Mouse (Mus musculus) gastrocnemius, adult 8-10 months (tissue): ENCODE measurements around the gene Olfr10. TPM values are rescaled to one million over a fixed set of nuclear protein-coding genes. Genes with fewer than 3 reads are reported as not detected.
"Not testable (repeated sequence)": the region's sequence is repeated elsewhere in the genome, so short reads cannot be mapped to it uniquely, and the experiment has no call there.

Source experiments
- DNase-seq, 2 experiments: peaks; one replicate each; pipeline ENCODE4 v3.0.0; 2022; ENCODE audit warnings: low spot score in 2 of 2
- total RNA-seq, 4 experiments: library from RNA; stranded (reverse); gene quantifications; 2 replicates each; pipeline ENCODE4 v1.2.4; 2022

Olfr10 gene
- total RNA-seq: not detected

DNA sequence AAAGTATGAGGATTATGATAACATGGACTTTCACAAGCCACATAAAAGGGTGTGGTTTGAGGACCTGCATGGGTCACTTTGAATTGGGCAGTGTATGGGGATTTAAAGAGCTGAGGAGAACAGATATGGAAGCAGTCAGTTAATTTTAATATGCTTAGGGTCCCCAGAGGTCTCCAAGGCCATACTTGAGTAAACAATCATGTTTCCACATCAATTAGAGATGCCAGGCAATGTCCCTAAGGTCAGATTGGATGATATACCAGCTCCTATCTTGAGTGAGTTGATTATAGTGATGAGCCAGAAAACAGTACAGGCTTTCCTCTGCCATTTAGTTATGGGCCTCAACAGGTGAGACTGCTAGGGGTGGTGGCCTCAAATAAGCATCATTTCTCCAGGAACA is at the start of gene Olfr10:
TSS of gene Olfr10 (plus strand) at position 301 of the 400 bp plus-strand sequence.
- no peak for DNase-seq

DNA sequence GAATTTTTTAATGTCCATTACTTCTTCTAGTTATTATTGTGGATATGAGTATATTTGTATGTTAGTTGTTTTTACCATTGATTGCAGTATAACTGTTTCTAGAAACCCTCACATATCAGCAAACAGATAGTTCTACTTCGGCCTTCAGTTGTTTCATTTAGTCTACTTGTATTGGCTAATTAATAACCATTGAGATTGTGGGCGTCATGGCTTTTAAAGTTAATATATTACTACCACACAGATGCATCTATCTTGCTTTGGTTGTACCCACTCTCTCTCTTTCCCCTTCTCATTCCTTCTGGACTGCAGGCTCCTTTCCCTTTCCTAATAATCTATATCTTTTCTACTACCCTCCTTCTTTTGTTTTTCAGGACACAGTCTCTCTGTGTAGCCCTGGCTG is 45.2 kb upstream of the Olfr10 start:
- DNase-seq: no peak

DNA sequence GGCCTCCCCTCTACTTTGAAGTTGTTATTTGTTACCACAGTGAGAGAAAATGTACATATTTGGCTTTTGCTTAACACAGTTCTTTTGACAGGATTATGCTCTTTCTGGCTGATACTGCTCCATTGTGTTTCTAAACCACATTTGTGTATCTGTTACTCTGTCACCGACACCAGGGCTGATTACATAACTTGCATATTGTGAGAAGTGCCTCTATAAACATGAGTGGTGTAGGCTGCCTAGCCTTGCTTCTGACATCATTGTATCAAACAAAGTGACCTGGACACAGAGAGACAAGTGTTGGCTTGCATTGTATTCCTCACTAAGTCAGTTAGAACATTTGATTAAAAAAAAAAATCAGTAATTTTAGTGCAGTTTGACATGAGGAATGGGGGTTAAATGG is 44.7 kb upstream of the Olfr10 start:
- no peak for DNase-seq

DNA sequence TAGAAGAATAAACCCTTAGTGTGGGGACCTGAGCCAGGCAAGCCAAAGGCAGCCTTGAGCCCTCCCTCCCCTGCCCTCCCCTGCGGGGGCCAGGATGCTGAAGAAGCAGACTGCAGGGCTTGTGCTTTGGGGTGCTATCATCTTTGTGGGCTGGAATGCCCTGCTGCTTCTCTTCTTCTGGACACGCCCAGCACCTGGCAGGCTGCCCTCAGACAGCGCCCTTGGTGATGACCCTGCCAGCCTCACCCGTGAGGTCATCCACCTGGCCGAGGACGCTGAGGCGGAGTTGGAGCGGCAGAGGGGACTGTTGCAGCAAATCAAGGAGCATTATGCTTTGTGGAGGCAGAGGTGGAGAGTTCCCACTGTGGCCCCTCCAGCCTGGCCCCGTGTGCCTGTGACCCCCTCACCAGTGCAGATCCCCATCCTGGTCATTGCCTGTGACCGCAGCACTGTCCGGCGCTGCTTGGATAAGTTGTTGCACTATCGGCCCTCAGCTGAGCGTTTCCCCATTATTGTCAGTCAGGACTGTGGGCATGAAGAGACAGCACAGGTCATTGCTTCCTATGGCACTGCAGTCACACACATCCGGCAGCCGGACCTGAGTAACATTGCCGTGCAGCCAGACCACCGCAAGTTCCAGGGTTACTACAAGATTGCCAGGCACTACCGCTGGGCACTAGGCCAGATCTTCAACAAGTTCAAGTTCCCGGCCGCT is 43.8 kb upstream of the Olfr10 start:
- no peak for DNase-seq

DNA sequence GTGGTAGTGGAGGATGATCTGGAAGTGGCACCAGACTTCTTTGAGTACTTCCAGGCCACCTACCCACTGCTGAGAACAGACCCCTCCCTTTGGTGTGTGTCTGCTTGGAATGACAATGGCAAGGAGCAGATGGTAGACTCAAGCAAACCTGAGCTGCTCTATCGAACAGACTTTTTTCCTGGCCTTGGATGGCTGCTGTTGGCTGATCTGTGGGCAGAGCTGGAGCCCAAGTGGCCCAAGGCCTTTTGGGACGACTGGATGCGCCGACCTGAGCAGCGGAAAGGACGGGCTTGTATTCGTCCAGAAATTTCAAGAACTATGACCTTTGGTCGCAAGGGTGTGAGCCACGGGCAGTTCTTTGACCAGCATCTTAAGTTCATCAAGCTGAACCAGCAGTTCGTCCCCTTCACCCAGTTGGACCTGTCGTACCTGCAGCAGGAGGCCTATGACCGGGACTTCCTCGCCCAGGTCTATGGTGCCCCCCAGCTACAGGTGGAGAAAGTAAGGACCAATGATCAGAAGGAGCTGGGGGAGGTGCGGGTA is 43.2 kb upstream of the Olfr10 start:
- DNase-seq: no peak

DNA sequence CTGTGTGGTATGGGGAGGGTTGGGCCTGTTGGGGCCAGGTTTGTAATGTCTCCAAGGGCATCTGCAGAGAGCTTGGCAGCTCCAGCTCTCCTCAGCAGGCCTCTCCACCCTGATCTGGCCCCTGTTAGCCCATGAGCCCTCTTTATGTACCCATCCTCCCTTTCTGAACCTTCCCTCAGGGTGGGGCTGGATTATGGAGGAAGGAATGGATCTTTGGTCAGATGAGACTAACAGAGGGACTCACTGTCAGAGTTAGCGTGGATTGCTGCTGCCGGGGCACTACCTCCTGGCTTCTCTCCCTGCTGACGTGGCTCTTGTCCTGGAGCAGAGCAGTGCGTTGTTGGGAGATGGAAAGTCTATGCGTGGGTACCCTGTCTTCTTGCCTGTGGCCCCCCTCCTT is 42.3 kb upstream of the Olfr10 start:
- no peak for DNase-seq

DNA sequence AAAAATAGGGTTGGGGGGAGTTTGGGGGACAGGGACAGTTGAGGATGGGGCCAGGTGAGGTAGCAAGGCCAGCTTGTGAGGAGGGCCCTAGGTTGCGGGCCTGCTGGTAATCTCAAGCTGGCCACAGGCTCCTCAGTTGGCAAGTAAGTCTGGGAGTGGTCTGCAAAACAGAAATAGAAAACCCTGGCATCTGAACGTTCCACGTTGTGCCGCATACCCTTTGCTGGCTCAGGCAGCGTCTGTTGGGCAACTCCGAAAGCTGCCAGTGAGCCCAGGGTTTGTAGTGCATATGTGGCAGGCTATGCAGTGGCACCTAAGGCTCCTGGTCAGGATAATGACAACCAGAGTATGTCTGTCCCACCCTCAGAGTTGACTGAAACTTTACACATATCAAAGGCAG is 41.4 kb upstream of the Olfr10 start:
- no peak for DNase-seq

GRCm38 (mm10) chr11:49264081-49264480 is 40.5 kb upstream of the Olfr10 start:
- no peak for DNase-seq

DNA sequence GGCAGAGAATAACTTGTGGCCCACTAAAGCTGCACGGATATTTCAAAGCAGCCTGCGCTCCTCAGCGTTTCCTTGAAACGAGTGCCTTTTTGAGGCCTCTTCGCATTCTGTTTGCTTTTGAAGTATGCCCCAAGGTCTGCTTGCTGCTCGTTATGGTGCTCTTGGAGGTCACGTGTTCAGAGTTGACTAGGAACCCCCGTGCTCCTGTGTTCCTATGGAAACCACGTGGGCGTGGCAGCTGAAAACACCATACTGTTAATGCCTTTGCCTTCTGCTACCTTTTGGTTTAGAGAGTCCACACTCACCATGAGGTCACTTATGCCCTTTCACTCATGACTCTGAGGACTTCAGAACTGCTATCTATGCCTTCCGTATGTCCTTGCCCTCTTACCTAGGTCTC is 39.9 kb upstream of the Olfr10 start:
- DNase-seq: no peak

- no peak for DNase-seq
These were observed 39.4 kb upstream of the Olfr10 start for GRCm38 (mm10) chr11:49265101-49265500.

DNA sequence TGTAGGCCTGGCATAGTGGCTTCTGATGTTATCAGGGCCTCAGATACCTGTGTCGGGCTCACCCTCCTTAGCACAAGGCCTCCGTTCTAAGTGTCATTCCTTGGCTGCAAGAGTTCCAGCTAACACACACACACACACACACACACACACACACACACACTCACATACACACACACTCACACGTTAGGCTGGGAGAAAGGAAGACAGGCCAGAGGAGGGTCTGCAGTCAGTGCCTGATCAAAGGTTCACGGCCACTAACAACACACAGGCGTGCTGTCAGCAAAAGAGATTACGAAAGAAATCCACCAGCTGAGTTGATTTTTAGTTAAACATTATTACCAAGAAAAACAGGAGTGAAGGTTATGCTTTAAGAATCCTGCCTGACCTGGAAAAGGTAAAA is 37.9 kb upstream of the Olfr10 start:
- DNase-seq: no peak

DNA sequence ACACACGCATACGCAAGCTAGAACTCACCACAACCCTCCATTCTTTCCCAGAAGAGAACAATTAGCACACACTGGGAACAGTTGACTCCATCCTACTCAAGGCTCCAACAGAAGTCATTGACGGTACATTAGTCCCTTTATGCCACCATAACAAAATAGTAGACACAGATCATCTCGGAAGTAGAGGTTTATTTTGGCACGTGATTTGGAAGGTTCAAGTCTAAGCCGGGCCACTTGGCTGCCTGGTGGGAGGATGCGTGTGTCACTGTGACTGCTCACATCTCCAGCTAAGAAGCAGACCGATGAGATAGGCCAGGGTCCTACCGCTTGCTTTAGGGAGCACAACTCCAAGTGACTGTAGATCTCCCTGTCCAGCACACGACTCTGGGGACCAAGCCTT is 37.2 kb upstream of the Olfr10 start:
- DNase-seq: no peak

DNA sequence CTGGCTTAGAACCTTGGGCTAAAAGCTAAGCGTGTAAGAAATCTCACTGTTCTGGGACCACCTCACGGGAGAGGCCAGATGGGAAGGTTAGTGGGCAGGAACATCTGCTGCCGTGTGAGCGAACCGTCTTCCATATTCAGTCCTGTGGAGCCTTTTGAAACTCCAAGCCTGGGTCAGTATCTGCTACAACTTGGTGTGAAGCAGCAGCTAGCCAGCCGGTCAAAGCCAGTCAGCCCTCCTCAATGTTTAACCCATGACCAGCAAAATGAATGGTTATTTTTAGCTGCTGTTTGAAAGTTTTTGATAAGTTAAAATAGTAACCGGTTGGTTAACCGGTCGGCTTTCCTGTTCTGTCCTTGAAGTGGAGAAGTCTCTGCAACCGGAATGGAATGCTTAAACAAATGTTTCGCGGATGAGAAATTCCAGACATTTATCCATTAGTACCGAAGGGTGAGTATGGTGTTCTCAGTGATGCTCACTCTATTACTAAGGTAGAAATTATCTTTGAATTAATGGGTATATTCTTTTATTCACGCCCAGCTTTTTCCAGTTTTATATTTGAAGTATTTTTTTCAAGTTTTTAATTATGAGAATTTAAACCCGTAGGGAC is 36.5 kb upstream of the Olfr10 start:
- DNase-seq: no peak

DNA sequence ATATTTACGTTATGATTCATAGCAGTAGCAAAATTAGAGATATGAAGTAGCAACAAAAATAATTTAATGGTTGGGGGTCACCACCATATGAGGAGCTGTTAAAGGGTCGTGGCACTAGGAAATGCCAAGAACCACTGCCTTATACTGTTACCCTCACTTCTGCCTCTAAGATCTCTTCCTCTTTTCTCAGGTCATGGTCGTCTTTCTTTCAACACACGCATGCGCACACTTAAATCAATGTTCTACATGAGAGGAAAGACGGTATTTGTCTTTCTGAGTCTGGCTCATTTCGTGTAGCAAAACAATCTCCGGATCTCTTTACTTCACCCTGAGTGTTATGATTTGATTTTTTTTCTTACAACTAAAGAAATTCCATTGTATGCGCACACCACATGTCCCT is 34.8 kb upstream of the Olfr10 start:
- DNase-seq: no peak

GRCm38 (mm10) chr11:49270368-49270767 is 34.2 kb upstream of the Olfr10 start:
- DNase-seq: no peak

GRCm38 (mm10) chr11:49271334-49271733 is 33.2 kb upstream of the Olfr10 start:
- no peak for DNase-seq

DNA sequence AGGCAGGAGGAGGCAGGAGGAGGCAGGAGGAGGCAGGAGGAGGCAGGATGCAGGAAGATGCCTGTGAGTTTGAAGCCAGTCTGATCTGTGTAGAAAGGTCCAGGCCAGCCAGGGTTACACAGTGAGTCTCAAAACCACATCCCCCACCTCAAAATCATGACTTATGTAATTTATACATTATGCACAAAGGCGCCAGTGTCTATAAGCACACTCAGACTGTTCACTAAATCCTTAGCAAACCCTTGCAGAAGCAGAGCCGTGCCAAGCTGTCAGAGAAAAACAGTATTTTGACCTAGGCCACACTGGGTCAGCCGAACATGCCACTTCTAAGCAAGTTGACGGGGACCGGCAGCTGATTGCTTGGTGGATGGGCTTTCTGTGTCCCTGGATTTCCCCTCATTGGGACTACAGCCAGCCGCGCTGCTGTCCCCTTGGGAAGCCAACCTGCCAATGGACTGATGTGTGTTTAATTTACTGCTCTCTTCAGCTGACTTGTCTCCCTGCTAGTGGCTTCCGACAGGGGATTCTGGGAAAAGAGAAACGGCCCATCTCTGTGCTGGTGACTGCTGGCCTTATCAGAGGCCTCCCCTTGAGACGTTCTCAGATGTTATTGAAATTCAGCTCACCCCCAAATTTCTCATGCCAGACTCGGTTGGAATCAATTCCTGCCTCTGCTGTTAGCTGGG is 30.6 kb upstream of the Olfr10 start:
- no peak for DNase-seq

GRCm38 (mm10) chr11:49278222-49278621 is 26.3 kb upstream of the Olfr10 start, which contains the start of gene Olfr1393:
Gene Olfr1393 (plus strand): TSS chr11:49278304.
- no peak for DNase-seq

DNA sequence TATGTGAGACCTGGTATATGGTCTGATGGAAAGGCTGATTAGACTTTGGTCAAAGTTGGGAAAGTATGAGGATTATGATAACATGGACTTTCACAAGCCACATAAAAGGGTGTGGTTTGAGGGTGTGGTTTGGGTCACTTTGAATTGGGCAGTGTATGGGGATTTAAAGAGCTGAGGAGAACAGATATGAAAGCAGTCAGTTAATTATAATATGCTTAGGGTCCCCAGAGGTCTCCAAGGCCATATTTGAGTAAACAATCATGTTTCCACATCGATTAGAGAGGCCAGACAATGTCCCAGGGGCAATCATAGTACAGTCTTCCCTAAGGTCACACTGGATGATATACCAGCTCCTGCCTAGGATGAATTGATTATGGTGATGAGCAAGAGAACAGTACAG is 19.6 kb upstream of the Olfr10 start, which contains the start of gene Olfr1392:
TSS of gene Olfr1392 (plus strand) at position 301 of the 400 bp plus-strand sequence.
- DNase-seq: not testable (repeated sequence)

DNA sequence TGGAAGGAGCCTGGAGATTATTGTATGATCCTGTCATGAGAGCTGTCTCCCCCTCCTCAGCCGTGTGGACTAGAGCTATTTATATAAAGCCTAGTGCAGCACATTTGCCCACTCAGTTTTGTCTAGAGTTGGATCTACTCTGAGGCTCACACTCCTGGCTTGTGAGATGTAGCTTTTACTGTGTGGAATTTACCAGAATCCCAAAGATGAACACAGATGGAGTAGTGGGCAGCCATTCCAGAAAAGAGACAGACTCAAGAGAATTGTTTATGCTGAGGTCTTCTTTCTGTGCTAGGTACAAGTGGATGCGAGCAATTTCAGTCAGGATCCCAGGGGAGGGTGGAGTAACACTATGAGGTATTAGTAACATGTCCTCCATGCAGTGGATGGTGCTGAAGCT is 17.3 kb upstream of the Olfr10 start:
- no peak for DNase-seq

DNA sequence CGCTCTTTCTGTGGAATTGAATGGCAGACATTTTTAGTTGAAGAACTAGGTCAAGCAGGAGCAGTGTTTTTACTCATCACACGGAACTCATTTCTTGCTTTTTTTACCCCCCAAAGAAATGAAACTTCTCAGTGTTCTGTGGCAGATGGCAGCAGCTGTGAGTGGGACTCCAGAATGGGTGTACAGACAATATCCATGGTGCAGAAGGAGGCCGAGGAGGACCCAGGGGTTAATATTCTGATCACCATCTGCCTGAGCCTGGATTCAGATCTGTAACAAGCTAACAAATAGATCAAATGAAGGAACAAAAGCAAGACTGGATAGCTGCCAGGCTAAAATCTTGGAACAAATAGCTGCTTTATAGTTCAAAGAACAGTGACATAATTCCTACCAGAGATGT is 11.8 kb upstream of the Olfr10 start:
- DNase-seq: no peak

DNA sequence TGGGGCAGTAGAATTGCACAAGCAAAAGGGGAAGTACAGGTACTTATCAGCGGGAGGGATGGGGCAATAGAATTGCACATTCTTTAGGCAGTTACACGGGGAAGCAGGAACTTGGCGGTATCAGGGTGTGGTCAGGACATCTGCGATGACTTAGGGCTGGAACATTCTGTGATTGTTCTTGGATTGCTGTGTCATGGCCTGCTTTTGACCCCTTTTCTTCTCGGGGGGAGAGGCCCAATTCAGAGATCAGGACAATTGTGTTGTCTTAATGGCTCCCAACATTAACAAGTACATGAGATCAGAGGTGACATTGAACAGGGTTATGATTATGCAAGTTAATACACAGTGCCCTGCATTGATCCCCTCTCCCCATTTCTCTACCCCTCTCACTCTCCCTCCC is 4.0 kb downstream of the Olfr10 start:
- DNase-seq: not testable (repeated sequence)
